Mouse (Mus musculus): ENCODE measurements around the gene Ube2g1.

GRCm38 (mm10) chr11:72696368-72696971 lies 89.4 kb downstream of the Ube2g1 start:
- no peak for TF ChIP-seq CTCF (IDR thresholded peaks at IDR 0.05; ENCODE audit: insufficient read depth, low read length)
- TF ChIP-seq POLR2A (IDR thresholded peaks at IDR 0.05; ENCODE audit: borderline replicate concordance, extremely low read depth, low read depth, low read length), result no peak

Measured in lung, adult 2 months (tissue).